Mouse (Mus musculus) liver, postnatal 0 days (tissue): Measurements from ENCODE around the gene Tubb1. TPM values are rescaled to one million over a fixed set of nuclear protein-coding genes. Genes with fewer than 3 reads are reported as not detected.

Experiments
- ATAC-seq: fragments of 200-750 bp; cut with Nextera tagmentation; 2 replicates; pipeline ENCODE4 v1.8.0; 2017; ENCODE audit warnings: mild to moderate bottlenecking, moderate library complexity
- DNase-seq: peaks from one replicate; pipeline ENCODE4 v3.0.0-alpha.2; 2016
- H3K27ac ChIP-seq: fragments of 300-500 bp; sonication (generic); 2 replicates; pipeline ENCODE4 v1.5.1; 2014; ENCODE audit warnings: antibody characterized with exemption, moderate library complexity, mild to moderate bottlenecking, low read depth
- H3K27me3 ChIP-seq: fragments of 300-500 bp; sonication (generic); 2 replicates; pipeline ENCODE4 v1.6.1; 2014; ENCODE audit warnings: low read length, control low read depth, mixed read lengths; ENCODE audit not compliant: insufficient read depth
- H3K36me3 ChIP-seq: fragments of 300-500 bp; sonication (generic); replicated peaks from 2 replicates; pipeline ENCODE4 v1.6.1; 2014; ENCODE audit warnings: mild to moderate bottlenecking, control low read depth, low read length, moderate library complexity, mixed read lengths; ENCODE audit not compliant: insufficient read depth
- H3K4me1 ChIP-seq: fragments of 300-500 bp; sonication (generic); 2 replicates; pipeline ENCODE4 v1.6.1; 2014; ENCODE audit warnings: antibody characterized with exemption, mild to moderate bottlenecking, control low read depth; ENCODE audit not compliant: insufficient read depth
- H3K4me2 ChIP-seq: fragments of 300-500 bp; sonication (generic); 2 replicates; pipeline ENCODE4 v1.6.1; 2014; ENCODE audit warnings: low read depth, mild to moderate bottlenecking, low read length, moderate library complexity, mixed read lengths
- H3K4me3 ChIP-seq: fragments of 300-500 bp; sonication (generic); 2 replicates; pipeline ENCODE4 v1.5.1; 2014; ENCODE audit warnings: low read depth, low read length
- H3K9ac ChIP-seq: fragments of 300-500 bp; sonication (generic); replicated peaks from 2 replicates; pipeline ENCODE4 v1.6.1; 2014; ENCODE audit warnings: mild to moderate bottlenecking, moderate library complexity
- H3K9me3 ChIP-seq: fragments of 300-500 bp; sonication (generic); 2 replicates; pipeline ENCODE4 v1.6.1; 2016; ENCODE audit warnings: mild to moderate bottlenecking, control low read depth, low read length, mixed read lengths
- CTCF ChIP-seq: sonication (generic); IDR thresholded peaks from 2 replicates; pipeline ENCODE4 v1.5.1; 2016; ENCODE audit warnings: antibody characterized with exemption, low read depth
- EP300 ChIP-seq: IDR thresholded peaks from 2 replicates; pipeline ENCODE4 v1.6.1; 2016; ENCODE audit warnings: antibody characterized with exemption, low read depth, mild to moderate bottlenecking
- WGBS: fragments of 180-500 bp; shearing (Covaris S2); extraction: QIAGEN DNeasy Blood & Tissue Kit; methylation state at CpG from one replicate; pipeline ENCODE4 v1.1.7; 2014; ENCODE audit not compliant: insufficient replicate concordance; 5-methylcytosine and 5-hydroxymethylcytosine counted together
- polyA plus RNA-seq: library from polyadenylated mRNA; unstranded; fragments of >200 nt; fragmentation: Nextera tagmentation; extraction: Ambion mirVana; gene quantifications from 2 replicates; pipeline ENCODE4 v1.2.1, GENCODE M21; 2015

Tubb1 gene
- polyA plus RNA-seq = 21.4 and 26.4 TPM in 2 replicates

- WGBS = 49% methylated on average over 4 of the region's 4 CpGs
- Histone ChIP-seq H3K9me3 (no peaks in the 10 kb centered on the region), H3K36me3 (no peaks in the 10 kb centered on the region), H3K9ac (0 out of 2 replicates have a peak within 1 kb of the TSS, but pooled peaks have one; percentile 11), H3K27me3 (no peaks in the 10 kb centered on the region), H3K27ac (no peak within 1 kb of the TSS), H3K4me3 (no peak within 1 kb of the TSS), H3K4me1 (peaks cover 11% of the 10 kb centered on the region), H3K4me2 (no peak within 1 kb of the TSS)
- no peak for TF ChIP-seq EP300
- TF ChIP-seq CTCF = no peak
- ATAC-seq (peak; percentile 16; the same call in 1 of the 2 replicates), DNase-seq (no peak)
These were observed at the start of gene Tubb1 for GRCm38 (mm10) chr2:174450353-174450752. TSS of gene Tubb1 (plus strand) at chr2:174450695.

- no peak overlapping the region for H3K4me2 ChIP-seq
- DNase-seq = no peak
- no peak overlapping the region for H3K9ac ChIP-seq
- H3K4me1 ChIP-seq = 0 out of 2 replicates have a peak, but pooled peaks cover 2% of the 10 kb centered on the region
- WGBS = 58% methylated on average over 2 of the region's 2 CpGs
- no peak overlapping the region for H3K4me3 ChIP-seq
- no peak overlapping the region for H3K27ac ChIP-seq
- no peaks in the 10 kb centered on the region for H3K27me3 ChIP-seq
- H3K9me3 ChIP-seq = no peaks in the 10 kb centered on the region
- TF ChIP-seq CTCF = no peak
- TF ChIP-seq EP300 = no peak
- H3K36me3 ChIP-seq = no peaks in the 10 kb centered on the region
- ATAC-seq = peak; percentile 85
These were observed 40.3 kb upstream of the Tubb1 start for GRCm38 (mm10) chr2:174410222-174410621.

GRCm38 (mm10) chr2:174413127-174413526, 37.4 kb upstream of the Tubb1 start:
- Histone ChIP-seq H3K27ac (no peak overlapping the region), H3K27me3 (no peaks in the 10 kb centered on the region), H3K4me3 (no peak overlapping the region), H3K4me2 (no peak overlapping the region), H3K9ac (no peak overlapping the region), H3K4me1 (peaks cover 13% of the 10 kb centered on the region), H3K9me3 (no peaks in the 10 kb centered on the region), H3K36me3 (no peaks in the 10 kb centered on the region)
- no peak for TF ChIP-seq CTCF
- TF ChIP-seq EP300 = no peak
- 71% methylated on average over 7 of the region's 7 CpGs for WGBS
- ATAC-seq (no peak), DNase-seq (no peak)

DNA sequence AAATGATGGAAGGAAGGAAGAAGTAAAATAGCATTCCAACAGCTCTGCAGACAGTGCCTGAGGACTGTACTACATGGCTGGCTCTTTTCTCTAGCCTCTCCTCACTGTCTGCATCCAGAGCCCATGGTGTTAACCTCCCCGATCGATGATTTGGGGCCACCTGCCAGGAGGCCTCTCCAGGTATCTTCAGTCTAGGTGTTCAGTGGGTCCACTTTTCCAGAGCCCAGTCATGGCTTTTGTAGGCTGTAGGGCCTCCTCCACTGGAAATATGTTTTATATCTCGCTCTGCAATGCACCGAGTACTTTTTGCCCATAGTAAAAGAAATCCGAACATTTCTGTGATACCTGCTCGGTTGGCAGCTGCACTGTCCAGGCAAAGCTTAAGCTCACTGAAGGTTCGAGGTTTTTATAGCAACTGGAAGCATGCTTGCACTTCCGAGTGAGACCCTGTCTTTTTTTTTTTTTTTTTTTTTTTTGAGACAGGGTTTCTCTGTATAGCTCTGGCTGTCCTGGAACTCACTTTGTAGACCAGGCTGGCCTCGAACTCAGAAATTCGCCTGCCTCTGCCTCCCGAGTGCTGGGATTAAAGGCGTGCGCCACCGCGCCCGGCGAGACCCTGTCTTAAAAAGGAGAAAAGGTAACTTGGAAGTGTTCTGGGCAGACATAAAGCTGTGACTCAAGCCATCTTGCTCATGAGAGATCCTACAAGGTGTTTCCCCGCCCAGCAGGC, 35.3 kb upstream of the Tubb1 start:
- Histone ChIP-seq H3K36me3 (peaks cover 5% of the 10 kb centered on the region; the same call in 1 of the 2 replicates), H3K9ac (no peak overlapping the region), H3K9me3 (no peaks in the 10 kb centered on the region), H3K4me2 (peak overlapping the region; percentile 86; the same call in 1 of the 2 replicates), H3K27me3 (no peaks in the 10 kb centered on the region), H3K4me1 (peaks cover 11% of the 10 kb centered on the region), H3K27ac (no peak overlapping the region), H3K4me3 (peak overlapping the region; percentile 91)
- no peak for TF ChIP-seq CTCF
- no peak for TF ChIP-seq EP300
- ATAC-seq = no peak
- no peak for DNase-seq
- 39% methylated on average over 18 of the region's 18 CpGs for WGBS

- H3K4me3 ChIP-seq = peak within 1 kb of the TSS; percentile 91
- WGBS = 1% methylated on average over 40 of the region's 40 CpGs
- ATAC-seq = peak; percentile 98
- peak within 1 kb of the TSS; percentile 94 for H3K9ac ChIP-seq
- H3K4me2 ChIP-seq = peak within 1 kb of the TSS; percentile 86
- H3K9me3 ChIP-seq = no peaks in the 10 kb centered on the region
- H3K36me3 ChIP-seq = peaks cover 7% of the 10 kb centered on the region; the same call in 1 of the 2 replicates
- DNase-seq = peak; percentile 99
- peaks cover 11% of the 10 kb centered on the region for H3K4me1 ChIP-seq
- TF ChIP-seq EP300 (no peak), CTCF (no peak)
- H3K27me3 ChIP-seq = no peaks in the 10 kb centered on the region
- H3K27ac ChIP-seq = peak within 1 kb of the TSS; percentile 78
These were observed 34.7 kb upstream of the Tubb1 start, which contains the start of gene Nelfcd for GRCm38 (mm10) chr2:174415731-174416310. TSS of gene Nelfcd (plus strand) at chr2:174415804.

DNA sequence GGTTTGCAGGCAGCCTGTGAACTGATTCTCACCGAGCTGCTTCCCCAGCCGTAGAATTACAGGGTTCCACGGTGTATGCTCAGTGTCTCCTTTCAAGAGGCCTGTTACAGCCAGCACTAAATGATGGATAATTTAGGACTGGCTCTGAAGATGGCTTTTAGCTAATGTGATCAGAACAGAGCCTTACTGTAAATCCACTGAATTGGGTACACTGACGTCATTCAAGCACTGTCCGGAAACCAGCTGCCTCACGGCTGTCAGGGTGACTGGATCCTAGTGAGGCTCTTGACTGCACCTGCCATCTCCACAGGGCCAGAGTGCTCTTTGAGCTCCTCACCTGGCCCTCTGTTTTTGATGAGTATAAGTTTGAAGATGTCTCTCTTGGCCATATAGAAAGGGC, 29.4 kb upstream of the Tubb1 start:
- no peak overlapping the region for H3K4me2 ChIP-seq
- peaks cover 47% of the 10 kb centered on the region for H3K36me3 ChIP-seq
- H3K9me3 ChIP-seq = no peaks in the 10 kb centered on the region
- DNase-seq = no peak
- H3K9ac ChIP-seq = no peak overlapping the region
- no peak for ATAC-seq
- H3K4me1 ChIP-seq = peaks cover 10% of the 10 kb centered on the region
- H3K4me3 ChIP-seq = no peak overlapping the region
- TF ChIP-seq CTCF (no peak), EP300 (no peak)
- no peaks in the 10 kb centered on the region for H3K27me3 ChIP-seq
- 87% methylated on average over 6 of the region's 6 CpGs for WGBS
- no peak overlapping the region for H3K27ac ChIP-seq
